Mouse (Mus musculus) embryonic stem cell, embryonic (primary cell): ENCODE measurements around the gene Gtf2ird2.

Source experiments
- CTCF ChIA-PET, 4 experiments: fragments of 300-600 bp in 2 of 4; fragments of 350-600 bp in 2 of 4; sonication (Branson Sonifier 250); formaldehyde crosslinking; loops; one replicate each; lab custom pipeline; 2022; ENCODE audit warnings: inconsistent platforms in 2 of 4; lab: Charles Lee
- POLR2A ChIA-PET, 4 experiments: fragments of 300-600 bp in 2 of 4; fragments of 350-600 bp in 2 of 4; sonication (Branson Sonifier 250); formaldehyde crosslinking; loops; one replicate each; lab custom pipeline; 2022; ENCODE audit warnings: antibody characterized with exemption in 4 of 4, inconsistent platforms in 1 of 4; lab: Charles Lee

Gene Gtf2ird2

GRCm38 (mm10) chr5:134217900-134218299, 34.1 kb downstream of the Gtf2ird2 start:
- ChIA-PET POLR2A (interaction anchor here in 3 of 4 experiments (0.6 to 1.6 kb wide), 3 partner anchors 13 to 60 kb away, joined by 3 read pairs; no protein-coding TSS in a partner anchor), CTCF (interaction anchor here in 2 of 4 experiments (0.7 to 1.9 kb wide), 3 partner anchors 13 to 273 kb away, joined by 3 to 6 read pairs (median 3); no protein-coding TSS in a partner anchor)

GRCm38 (mm10) chr5:134221278-134221677, 37.5 kb downstream of the Gtf2ird2 start:
- ChIA-PET CTCF (interaction anchor here in 1 of 4 experiments (0.7 kb wide), 1 partner anchor 17 kb away, joined by 3 read pairs; no protein-coding TSS in a partner anchor), POLR2A (interaction anchor here in 1 of 4 experiments (0.5 kb wide), 1 partner anchor 259 kb away, joined by 3 read pairs; no protein-coding TSS in a partner anchor)

- CTCF ChIA-PET, result no interaction called here
- POLR2A ChIA-PET, result interaction anchor here in 1 of 4 experiments (0.5 kb wide), 1 partner anchor 259 kb away, joined by 3 read pairs; no protein-coding TSS in a partner anchor
These were observed 37.9 kb downstream of the Gtf2ird2 start for GRCm38 (mm10) chr5:134221708-134222150.

GRCm38 (mm10) chr5:134225110-134225901, 41.5 kb downstream of the Gtf2ird2 start:
- POLR2A ChIA-PET, result interaction anchor here in 3 of 4 experiments (0.6 to 2.8 kb wide), 7 partner anchors 11 to 1406 kb away, joined by 3 to 10 read pairs (median 3); partner anchors contain the start of gene Gtf2ird2 (in 1 of the 3)
- CTCF ChIA-PET, result interaction anchor here in 2 of 4 experiments (0.6 to 1.6 kb wide), 6 partner anchors 9 to 241 kb away, joined by 3 to 4 read pairs (median 3); no protein-coding TSS in a partner anchor

GRCm38 (mm10) chr5:134226946-134227345, 43.1 kb downstream of the Gtf2ird2 start:
- CTCF ChIA-PET, result no interaction called here
- POLR2A ChIA-PET, result interaction anchor here in 1 of 4 experiments (2.8 kb wide), 1 partner anchor 10 kb away, joined by 10 read pairs; no protein-coding TSS in a partner anchor

GRCm38 (mm10) chr5:134227574-134228248, 43.9 kb downstream of the Gtf2ird2 start:
- CTCF ChIA-PET, result interaction anchor here (0.6 to 1.4 kb wide), 20 partner anchors 9 to 997 kb away, joined by 3 to 13 read pairs (median 3); no protein-coding TSS in a partner anchor

GRCm38 (mm10) chr5:134228249-134228638, 44.4 kb downstream of the Gtf2ird2 start:
- ChIA-PET CTCF (interaction anchor here (0.6 to 1.4 kb wide), 20 partner anchors 8 to 996 kb away, joined by 3 to 13 read pairs (median 3); no protein-coding TSS in a partner anchor), POLR2A (interaction anchor here in 3 of 4 experiments (0.7 to 1.4 kb wide), 6 partner anchors 9 to 385 kb away, joined by 3 to 7 read pairs (median 3); no protein-coding TSS in a partner anchor)

More at GRCm38 (mm10) chr5:134227574-134228248, 43.9 kb downstream of the Gtf2ird2 start:
- POLR2A ChIA-PET, result interaction anchor here in 3 of 4 experiments (0.7 to 1.4 kb wide), 6 partner anchors 10 to 386 kb away, joined by 3 to 7 read pairs (median 3); no protein-coding TSS in a partner anchor

GRCm38 (mm10) chr5:134229391-134229790, 45.6 kb downstream of the Gtf2ird2 start, which contains the start of gene Ncf1:
Ncf1 (minus strand) TSS chr5:134229625.
- CTCF ChIA-PET, result no interaction called here
- POLR2A ChIA-PET, result interaction anchor here in 1 of 4 experiments (1.1 kb wide), 1 partner anchor 8 kb away, joined by 4 read pairs; no protein-coding TSS in a partner anchor

- ChIA-PET POLR2A (interaction anchor here in 1 of 4 experiments (0.5 kb wide), 1 partner anchor 14 kb away, joined by 3 read pairs; no protein-coding TSS in a partner anchor), CTCF (no interaction called here)
These were observed 47.6 kb downstream of the Gtf2ird2 start for GRCm38 (mm10) chr5:134231376-134231775.

GRCm38 (mm10) chr5:134232111-134232510, 48.3 kb downstream of the Gtf2ird2 start:
- ChIA-PET CTCF (interaction anchor here in 1 of 4 experiments (1.1 kb wide), 1 partner anchor 14 kb away, joined by 3 read pairs; no protein-coding TSS in a partner anchor), POLR2A (interaction anchor here in 2 of 4 experiments (0.5 to 1.1 kb wide), 5 partner anchors 13 to 1730 kb away, joined by 3 to 7 read pairs (median 3); partner anchors contain the start of gene Gtf2ird2 (in 1 of the 2))

- ChIA-PET POLR2A (interaction anchor here in 2 of 4 experiments (0.6 to 1.1 kb wide), 6 partner anchors 10 to 1730 kb away, joined by 3 to 7 read pairs (median 4); partner anchors contain the start of gene Gtf2ird2 (in 1 of the 2)), CTCF (interaction anchor here in 1 of 4 experiments (1.1 kb wide), 1 partner anchor 15 kb away, joined by 3 read pairs; no protein-coding TSS in a partner anchor)
These were observed 48.7 kb downstream of the Gtf2ird2 start for GRCm38 (mm10) chr5:134232568-134232967.

GRCm38 (mm10) chr5:134233244-134233651, 49.4 kb downstream of the Gtf2ird2 start:
- CTCF ChIA-PET, result interaction anchor here in 2 of 4 experiments (0.6 to 1.1 kb wide), 2 partner anchors 16 to 701 kb away, joined by 3 to 5 read pairs; no protein-coding TSS in a partner anchor
- POLR2A ChIA-PET, result interaction anchor here in 1 of 4 experiments (0.6 kb wide), 2 partner anchors 10 to 42 kb away, joined by 3 to 4 read pairs; no protein-coding TSS in a partner anchor

GRCm38 (mm10) chr5:134234205-134234604, 50.4 kb downstream of the Gtf2ird2 start:
- POLR2A ChIA-PET, result interaction anchor here in 2 of 4 experiments (0.5 to 1.6 kb wide), 6 partner anchors 9 to 639 kb away, joined by 3 to 6 read pairs (median 4); no protein-coding TSS in a partner anchor

GRCm38 (mm10) chr5:134235111-134235510, 51.3 kb downstream of the Gtf2ird2 start:
- ChIA-PET POLR2A (interaction anchor here in 2 of 4 experiments (0.6 to 3.3 kb wide), 8 partner anchors 9 to 175 kb away, joined by 3 to 10 read pairs (median 4); no protein-coding TSS in a partner anchor), CTCF (no interaction called here)

More at GRCm38 (mm10) chr5:134234205-134234604, 50.4 kb downstream of the Gtf2ird2 start:
- CTCF ChIA-PET, result interaction anchor here in 1 of 4 experiments (0.5 kb wide), 1 partner anchor 9 kb away, joined by 3 read pairs; no protein-coding TSS in a partner anchor

- CTCF ChIA-PET, result interaction anchor here in 3 of 4 experiments (0.7 to 1.6 kb wide), 4 partner anchors 8 to 63 kb away, joined by 3 to 4 read pairs (median 3); no protein-coding TSS in a partner anchor
- POLR2A ChIA-PET, result interaction anchor here in 1 of 4 experiments (0.6 to 3.3 kb wide), 4 partner anchors 9 to 60 kb away, joined by 3 to 10 read pairs (median 5); partner anchors contain the start of genes Gtf2ird2 and Rcc1l
These were observed 52.4 kb downstream of the Gtf2ird2 start for GRCm38 (mm10) chr5:134236241-134236640.

- CTCF ChIA-PET, result interaction anchor here in 2 of 4 experiments (1.3 to 1.6 kb wide), 3 partner anchors 9 to 17 kb away, joined by 3 to 4 read pairs (median 3); no protein-coding TSS in a partner anchor
- POLR2A ChIA-PET, result interaction anchor here in 3 of 4 experiments (0.5 to 3.3 kb wide), 9 partner anchors 8 to 105 kb away, joined by 3 to 10 read pairs (median 4); partner anchors contain the start of genes Gtf2ird2 (in 1 of the 3) and Rcc1l (in 1 of the 3)
These were observed 53.0 kb downstream of the Gtf2ird2 start for GRCm38 (mm10) chr5:134236796-134237195.
